Mouse (Mus musculus) midbrain, embryonic 13.5 days (tissue): ENCODE data around the gene Ccdc22. TPM values are rescaled to one million over a fixed set of nuclear protein-coding genes. Genes with fewer than 3 reads are reported as not detected.

Source experiments
- ATAC-seq: fragments of 200-750 bp; cut with Nextera tagmentation; 2 replicates; pipeline ENCODE4 v1.8.0; 2017; ENCODE audit warnings: mild to moderate bottlenecking, moderate TSS enrichment, moderate library complexity
- H3K27ac ChIP-seq: fragments of 300-500 bp; sonication (generic); 2 replicates; pipeline ENCODE4 v1.5.1; 2015; ENCODE audit warnings: inconsistent platforms, mild to moderate bottlenecking, moderate library complexity
- H3K27me3 ChIP-seq: fragments of 300-500 bp; sonication (generic); 2 replicates; pipeline ENCODE4 v1.6.1; 2015; ENCODE audit warnings: mild to moderate bottlenecking, inconsistent platforms
- H3K36me3 ChIP-seq: fragments of 300-500 bp; sonication (generic); 2 replicates; pipeline ENCODE4 v1.6.1; 2015; ENCODE audit warnings: mild to moderate bottlenecking, inconsistent platforms
- H3K4me1 ChIP-seq: fragments of 300-500 bp; sonication (generic); replicated peaks from 2 replicates; pipeline ENCODE4 v1.6.1; 2015; ENCODE audit warnings: inconsistent platforms
- H3K4me2 ChIP-seq: fragments of 300-500 bp; sonication (generic); replicated peaks from 2 replicates; pipeline ENCODE4 v1.6.1; 2015; ENCODE audit warnings: moderate library complexity, mild to moderate bottlenecking, inconsistent platforms
- H3K4me3 ChIP-seq: fragments of 300-500 bp; sonication (generic); replicated peaks from 2 replicates; pipeline ENCODE4 v1.5.1; 2015; ENCODE audit warnings: mild to moderate bottlenecking, inconsistent platforms
- H3K9ac ChIP-seq: fragments of 300-500 bp; sonication (generic); replicated peaks from 2 replicates; pipeline ENCODE4 v1.6.1; 2015; ENCODE audit warnings: mild to moderate bottlenecking, inconsistent platforms
- H3K9me3 ChIP-seq: fragments of 300-500 bp; sonication (generic); 2 replicates; pipeline ENCODE4 v1.6.1; 2016; ENCODE audit warnings: mild to moderate bottlenecking, inconsistent platforms
- WGBS: fragments of 180-500 bp; shearing (Covaris S2); methylation state at CpG from one replicate; pipeline ENCODE4 v1.1.7; 2015; 5-methylcytosine and 5-hydroxymethylcytosine counted together
- polyA plus RNA-seq: library from polyadenylated mRNA; unstranded; fragments of >200 nt; fragmentation: Nextera tagmentation; extraction: Ambion mirVana; gene quantifications from 2 replicates; pipeline ENCODE4 v1.2.1, GENCODE M21; 2015

The Ccdc22 gene
- polyA plus RNA-seq, 1 experiment from 2014 or later, result 30.8 TPM

DNA sequence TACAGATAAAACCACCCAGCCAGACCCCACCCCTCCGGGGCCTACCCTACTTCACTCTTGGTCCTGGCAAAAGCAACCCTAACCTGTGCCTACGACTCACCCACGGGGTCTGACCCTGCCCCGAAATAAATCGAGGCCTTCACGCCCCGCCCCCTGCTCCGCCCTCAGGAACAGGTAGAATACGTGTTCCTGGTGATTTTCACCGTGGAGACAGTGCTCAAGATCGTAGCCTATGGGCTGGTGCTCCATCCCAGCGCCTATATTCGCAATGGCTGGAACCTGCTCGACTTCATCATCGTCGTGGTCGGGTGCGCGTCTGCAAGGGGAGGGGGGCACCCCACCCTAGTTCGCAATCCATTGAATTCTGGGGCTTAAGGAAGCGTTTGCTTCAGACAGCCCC is 4.7 kb upstream of the Ccdc22 start:
- no peaks in the 10 kb centered on the region for H3K27me3 ChIP-seq
- ATAC-seq, result peak; percentile 22; the same call in 1 of the 2 replicates
- H3K4me2 ChIP-seq, result peak overlapping the region; percentile 63
- 23% methylated on average over 21 of the region's 21 CpGs for WGBS
- no peaks in the 10 kb centered on the region for H3K9me3 ChIP-seq
- H3K36me3 ChIP-seq, result no peaks in the 10 kb centered on the region
- no peak overlapping the region for H3K27ac ChIP-seq
- peak overlapping the region; percentile 65 for H3K9ac ChIP-seq
- H3K4me1 ChIP-seq, result no peaks in the 10 kb centered on the region
- H3K4me3 ChIP-seq, result peak overlapping the region; percentile 39

- no peak within 1 kb of the TSS for H3K27ac ChIP-seq
- no peaks in the 10 kb centered on the region for H3K36me3 ChIP-seq
- no peak within 1 kb of the TSS for H3K9ac ChIP-seq
- H3K4me1 ChIP-seq, result peaks cover 10% of the 10 kb centered on the region
- H3K4me3 ChIP-seq, result no peak within 1 kb of the TSS
- ATAC-seq, result no peak
- 74% methylated on average over 6 of the region's 6 CpGs for WGBS
- H3K27me3 ChIP-seq, result no peaks in the 10 kb centered on the region
- H3K9me3 ChIP-seq, result no peaks in the 10 kb centered on the region
- no peak within 1 kb of the TSS for H3K4me2 ChIP-seq
Observed at GRCm38 (mm10) chrX:7606783-7607182, 1.5 kb upstream of the Ccdc22 start, which contains the start of gene Cacna1f. TSS of gene Cacna1f (plus strand) at chrX:7607083.

DNA sequence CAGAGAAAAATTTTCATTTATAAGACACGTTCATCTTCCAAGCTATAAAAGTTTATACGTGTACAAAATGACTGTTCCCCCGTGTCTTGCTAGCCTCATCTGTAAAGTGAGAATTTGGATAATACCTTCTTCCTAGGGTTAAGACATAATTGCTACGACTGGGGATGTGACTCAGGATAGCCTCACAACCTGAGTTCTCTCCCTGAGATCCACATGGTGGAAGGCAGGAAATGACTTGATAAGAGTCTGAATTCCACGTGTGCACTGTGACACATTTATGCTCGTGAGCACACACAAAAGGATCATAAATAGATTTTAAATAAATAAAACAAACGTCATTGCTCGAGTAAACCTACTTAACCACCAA is 241 bp upstream of the Ccdc22 start:
- peak; percentile 68 for ATAC-seq
- Histone ChIP-seq H3K9ac (no peak overlapping the region), H3K27ac (no peak overlapping the region), H3K4me1 (peaks cover 10% of the 10 kb centered on the region), H3K36me3 (no peaks in the 10 kb centered on the region), H3K27me3 (no peaks in the 10 kb centered on the region), H3K9me3 (no peaks in the 10 kb centered on the region; the same call in 1 of the 2 replicates), H3K4me3 (no peak overlapping the region), H3K4me2 (no peak overlapping the region)
- 48% methylated on average over 8 of the region's 8 CpGs for WGBS

- Histone ChIP-seq H3K4me2 (peak overlapping the region; percentile 52), H3K9me3 (no peaks in the 10 kb centered on the region; the same call in 1 of the 2 replicates), H3K9ac (no peak overlapping the region), H3K27me3 (no peaks in the 10 kb centered on the region), H3K4me3 (no peak overlapping the region), H3K36me3 (peaks cover 3% of the 10 kb centered on the region; the same call in 1 of the 2 replicates), H3K27ac (no peak overlapping the region), H3K4me1 (peaks cover 10% of the 10 kb centered on the region)
- ATAC-seq, result no peak
- 79% methylated on average over 7 of the region's 7 CpGs for WGBS
Observed at GRCm38 (mm10) chrX:7604004-7604403, 1.3 kb downstream of the Ccdc22 start.

- Histone ChIP-seq H3K36me3 (peaks cover 68% of the 10 kb centered on the region), H3K4me2 (no peak overlapping the region), H3K4me3 (no peak overlapping the region), H3K9me3 (no peaks in the 10 kb centered on the region), H3K9ac (no peak overlapping the region), H3K4me1 (no peaks in the 10 kb centered on the region), H3K27ac (no peak overlapping the region), H3K27me3 (no peaks in the 10 kb centered on the region)
- no peak for ATAC-seq
- 92% methylated on average over 9 of the region's 9 CpGs for WGBS
Observed at GRCm38 (mm10) chrX:7595371-7595770, 9.9 kb downstream of the Ccdc22 start.

GRCm38 (mm10) chrX:7586356-7586755 is 19.0 kb downstream of the Ccdc22 start:
- WGBS, result 91% methylated on average over 5 of the region's 5 CpGs
- no peak for ATAC-seq
- H3K27ac ChIP-seq, result no peak overlapping the region

GRCm38 (mm10) chrX:7583881-7584280 is 21.4 kb downstream of the Ccdc22 start:
- no peak for ATAC-seq

More at GRCm38 (mm10) chrX:7586356-7586755, 19.0 kb downstream of the Ccdc22 start:
- no peaks in the 10 kb centered on the region for H3K9me3 ChIP-seq
- H3K4me2 ChIP-seq, result no peak overlapping the region
- peaks cover 14% of the 10 kb centered on the region; the same call in 1 of the 2 replicates for H3K36me3 ChIP-seq
- no peak overlapping the region for H3K9ac ChIP-seq
- H3K27me3 ChIP-seq, result no peaks in the 10 kb centered on the region
- no peaks in the 10 kb centered on the region for H3K4me1 ChIP-seq
- no peak overlapping the region for H3K4me3 ChIP-seq

GRCm38 (mm10) chrX:7581151-7581550 is 24.2 kb downstream of the Ccdc22 start:
- H3K9me3 ChIP-seq, result no peaks in the 10 kb centered on the region
- H3K4me3 ChIP-seq, result no peak overlapping the region
- no peak overlapping the region for H3K4me2 ChIP-seq
- H3K9ac ChIP-seq, result no peak overlapping the region
- WGBS, result 84% methylated on average over 2 of the region's 2 CpGs
- H3K4me1 ChIP-seq, result no peaks in the 10 kb centered on the region
- no peaks in the 10 kb centered on the region for H3K36me3 ChIP-seq
- H3K27me3 ChIP-seq, result no peaks in the 10 kb centered on the region
- H3K27ac ChIP-seq, result no peak overlapping the region
- ATAC-seq, result no peak

More at GRCm38 (mm10) chrX:7583881-7584280, 21.4 kb downstream of the Ccdc22 start:
- Histone ChIP-seq H3K4me3 (no peak overlapping the region), H3K27me3 (no peaks in the 10 kb centered on the region), H3K9ac (no peak overlapping the region), H3K36me3 (peaks cover 7% of the 10 kb centered on the region; the same call in 1 of the 2 replicates), H3K4me1 (no peaks in the 10 kb centered on the region), H3K27ac (no peak overlapping the region), H3K9me3 (no peaks in the 10 kb centered on the region), H3K4me2 (no peak overlapping the region)
- WGBS, result 96% methylated on average over 11 of the region's 11 CpGs

DNA sequence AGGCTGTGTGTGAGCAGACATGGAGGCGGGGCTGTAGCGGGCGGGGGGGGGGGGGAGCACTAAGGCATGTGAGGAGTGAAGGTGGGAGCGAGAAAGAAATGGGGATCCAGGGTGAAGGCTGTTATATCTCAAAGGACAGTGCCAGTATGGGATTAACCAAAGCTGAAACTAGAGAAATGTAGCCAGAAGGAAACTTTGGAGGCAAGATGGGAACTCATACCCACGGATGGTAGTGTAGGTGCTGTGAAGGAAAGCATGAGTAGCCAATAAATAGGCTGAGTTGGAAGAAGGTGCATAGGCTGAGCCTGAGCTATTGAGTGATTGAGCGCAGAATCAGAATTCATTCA is 30.5 kb downstream of the Ccdc22 start:
- no peaks in the 10 kb centered on the region for H3K27me3 ChIP-seq
- H3K4me2 ChIP-seq, result peak overlapping the region; percentile 49
- peak overlapping the region; percentile 53 for H3K4me3 ChIP-seq
- peak; percentile 8; the same call in 1 of the 2 replicates for ATAC-seq
- no peak overlapping the region; the same call in 1 of the 2 replicates for H3K9ac ChIP-seq
- no peaks in the 10 kb centered on the region for H3K36me3 ChIP-seq
- 25% methylated on average over 5 of the region's 6 CpGs for WGBS
- H3K9me3 ChIP-seq, result no peaks in the 10 kb centered on the region
- H3K27ac ChIP-seq, result peak overlapping the region; percentile 85
- H3K4me1 ChIP-seq, result peaks cover 32% of the 10 kb centered on the region

DNA sequence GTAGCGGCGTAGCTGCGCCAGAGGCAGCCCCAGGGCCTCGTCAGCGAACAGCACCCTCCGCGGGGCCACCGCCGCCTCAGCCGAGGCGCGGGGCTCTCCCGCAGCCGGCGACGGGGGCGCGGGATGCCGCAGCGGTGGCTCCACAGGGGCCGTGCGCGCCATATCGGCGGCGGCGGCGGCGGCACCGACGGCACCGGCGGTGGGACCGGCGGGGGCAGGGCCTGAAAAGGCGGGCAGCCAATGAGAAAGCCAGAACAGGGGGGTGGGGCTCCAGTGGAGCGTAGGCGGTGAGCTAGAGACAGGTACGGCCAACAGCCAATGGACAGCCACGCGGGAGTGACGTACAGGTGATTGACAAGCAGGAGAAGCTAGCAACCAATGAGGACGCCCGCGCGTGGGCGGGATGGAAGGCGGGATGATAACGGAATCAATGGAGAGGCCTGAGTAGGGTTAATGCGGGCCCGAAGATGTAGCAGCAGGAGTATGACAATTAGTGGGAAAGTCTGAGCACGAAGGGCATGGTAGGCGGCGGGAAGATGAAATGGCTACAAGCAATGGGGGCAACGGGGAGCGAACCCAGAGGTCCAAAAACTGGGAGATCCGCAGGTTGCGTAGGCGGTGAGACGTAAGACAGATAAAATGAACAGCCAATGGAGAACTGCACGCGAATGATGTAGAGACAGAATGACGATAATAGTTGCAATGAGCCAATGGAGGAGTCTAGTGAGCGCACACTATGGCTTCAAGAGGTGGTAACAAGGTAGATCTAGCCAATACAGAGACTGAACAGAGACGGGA is 31.0 kb downstream of the Ccdc22 start, which contains the start of gene Ppp1r3f:
TSS of gene Ppp1r3f (minus strand) at position 197 of the 798 bp plus-strand sequence.
- peaks cover 34% of the 10 kb centered on the region for H3K4me1 ChIP-seq
- H3K27ac ChIP-seq, result peak within 1 kb of the TSS; percentile 90
- no peaks in the 10 kb centered on the region for H3K9me3 ChIP-seq
- 21% methylated on average over 55 of the region's 65 CpGs for WGBS
- peak; percentile 98 for ATAC-seq
- no peaks in the 10 kb centered on the region for H3K36me3 ChIP-seq
- H3K4me3 ChIP-seq, result peak within 1 kb of the TSS; percentile 53
- peak within 1 kb of the TSS; percentile 77 for H3K9ac ChIP-seq
- H3K4me2 ChIP-seq, result peak within 1 kb of the TSS; percentile 62
- no peaks in the 10 kb centered on the region for H3K27me3 ChIP-seq

- Histone ChIP-seq H3K4me3 (peak within 1 kb of the TSS; percentile 53), H3K36me3 (no peaks in the 10 kb centered on the region), H3K9me3 (no peaks in the 10 kb centered on the region), H3K4me1 (peaks cover 34% of the 10 kb centered on the region), H3K9ac (peak within 1 kb of the TSS; percentile 77), H3K4me2 (peak within 1 kb of the TSS; percentile 62), H3K27me3 (no peaks in the 10 kb centered on the region), H3K27ac (peak within 1 kb of the TSS; percentile 90)
- ATAC-seq, result peak; percentile 11
- 44% methylated on average over 55 of the region's 72 CpGs for WGBS
Observed at GRCm38 (mm10) chrX:7573176-7574086, 31.9 kb downstream of the Ccdc22 start, which contains the start of gene Foxp3. TSS of gene Foxp3 (plus strand) at chrX:7573644.
